Mouse (Mus musculus) C2C12 (cell line): ENCODE data around the gene Apoc1.

ENCODE experiments used
- CEBPB ChIP-seq: IDR thresholded peaks from one replicate; pipeline ENCODE4 v1.6.1; 2011; ENCODE audit warnings: low read depth, mild to moderate bottlenecking, control low read depth, moderate library complexity
- CTCF ChIP-seq: IDR thresholded peaks from one replicate; pipeline ENCODE4 v1.5.1; 2011; ENCODE audit not compliant: control insufficient read depth, insufficient read depth, insufficient read length
- USF1 ChIP-seq: IDR thresholded peaks from one replicate; pipeline ENCODE4 v1.6.1; 2011; ENCODE audit warnings: low read depth, mild to moderate bottlenecking, control low read depth, moderate library complexity

GRCm38 (mm10) chr7:19712414-19712813 is 20.0 kb upstream of the Apoc1 start:
- TF ChIP-seq CTCF = no peak
- no peak for TF ChIP-seq CEBPB
- TF ChIP-seq USF1 = no peak
